Mouse (Mus musculus) embryonic facial prominence, embryonic 14.5 days (tissue): ENCODE data around the gene Hba-x. TPM values are rescaled to one million over a fixed set of nuclear protein-coding genes. Genes with fewer than 3 reads are reported as not detected.
A peak's percentile ranks its signal among the peaks of the same experiment; 100 is the strongest.

Experiments used
- ATAC-seq: fragments of 200-750 bp; cut with Nextera tagmentation; 2 replicates; pipeline ENCODE4 v1.8.0; 2017; ENCODE audit warnings: low read depth, moderate number of reproducible peaks, moderate TSS enrichment
- DNase-seq: peaks from one replicate; pipeline ENCODE4 v3.0.0-alpha.2; 2015; ENCODE audit warnings: low spot score
- H3K27ac ChIP-seq: fragments of 300-500 bp; sonication (generic); replicated peaks from 2 replicates; pipeline ENCODE4 v1.5.1; 2014; ENCODE audit warnings: low read depth, mild to moderate bottlenecking, low read length, moderate library complexity
- H3K27me3 ChIP-seq: fragments of 300-500 bp; sonication (generic); replicated peaks from 2 replicates; pipeline ENCODE4 v1.6.1; 2014; ENCODE audit warnings: low read length; ENCODE audit not compliant: control insufficient read depth, insufficient read depth
- H3K36me3 ChIP-seq: fragments of 300-500 bp; sonication (generic); 2 replicates; pipeline ENCODE4 v1.6.1; 2014; ENCODE audit warnings: low read length, mixed read lengths; ENCODE audit not compliant: control insufficient read depth, insufficient read depth
- H3K4me1 ChIP-seq: fragments of 300-500 bp; sonication (generic); 2 replicates; pipeline ENCODE4 v1.6.1; 2014; ENCODE audit warnings: antibody characterized with exemption, low read length; ENCODE audit not compliant: control insufficient read depth, insufficient read depth
- H3K4me2 ChIP-seq: fragments of 300-500 bp; sonication (generic); 2 replicates; pipeline ENCODE4 v1.6.1; 2014; ENCODE audit warnings: low read depth, mild to moderate bottlenecking, low read length, moderate library complexity, mixed read lengths
- H3K4me3 ChIP-seq: fragments of 300-500 bp; sonication (generic); 2 replicates; pipeline ENCODE4 v1.5.1; 2014; ENCODE audit warnings: low read depth, mild to moderate bottlenecking, low read length
- H3K9ac ChIP-seq: fragments of 300-500 bp; sonication (generic); 2 replicates; pipeline ENCODE4 v1.6.1; 2014; ENCODE audit warnings: low read depth, mild to moderate bottlenecking, low read length, moderate library complexity, mixed read lengths
- H3K9me3 ChIP-seq: fragments of 300-500 bp; sonication (generic); 2 replicates; pipeline ENCODE4 v1.6.1; 2016; ENCODE audit warnings: low read length; ENCODE audit not compliant: control insufficient read depth
- WGBS: fragments of 180-500 bp; shearing (Covaris S2); extraction: QIAGEN DNeasy Blood & Tissue Kit; methylation state at CpG from one replicate; pipeline ENCODE4 v1.1.7; 2014; 5-methylcytosine and 5-hydroxymethylcytosine counted together
- polyA plus RNA-seq: library from polyadenylated mRNA; unstranded; fragments of >200 nt; fragmentation: Nextera tagmentation; extraction: Ambion mirVana; gene quantifications from 2 replicates; pipeline ENCODE4 v1.2.1, GENCODE M21; 2014

Hba-x gene
- polyA plus RNA-seq, 1 experiment from 2014 or later = 79.8 TPM

DNA sequence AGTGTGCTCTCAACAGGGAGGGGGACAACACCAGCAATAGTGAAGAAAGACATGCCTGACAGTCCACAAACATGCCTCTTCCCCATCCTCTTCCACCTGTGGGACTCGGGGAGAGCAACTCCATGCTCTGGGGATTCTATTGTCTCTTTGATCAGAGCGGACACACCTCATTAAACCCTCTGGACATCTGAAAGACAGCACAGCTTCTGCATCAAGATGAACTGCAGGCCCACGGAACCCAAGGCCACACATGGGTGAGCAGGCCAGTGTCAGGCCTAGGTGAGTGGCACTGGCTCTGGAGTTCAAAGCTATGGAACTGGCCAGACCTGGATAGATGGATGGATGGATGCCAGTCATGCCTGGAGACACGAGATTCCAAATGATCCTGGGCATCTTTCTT, 33.2 kb downstream of the Hba-x start:
- no peak overlapping the region for H3K4me3 ChIP-seq
- no peaks in the 10 kb centered on the region for H3K27me3 ChIP-seq
- H3K4me2 ChIP-seq = no peak overlapping the region
- 56% methylated on average over 4 of the region's 4 CpGs for WGBS
- ATAC-seq (no peak), DNase-seq (no peak)
- H3K9ac ChIP-seq = no peak overlapping the region
- no peaks in the 10 kb centered on the region for H3K36me3 ChIP-seq
- no peaks in the 10 kb centered on the region for H3K4me1 ChIP-seq
- no peak overlapping the region for H3K27ac ChIP-seq
- no peaks in the 10 kb centered on the region for H3K9me3 ChIP-seq

DNA sequence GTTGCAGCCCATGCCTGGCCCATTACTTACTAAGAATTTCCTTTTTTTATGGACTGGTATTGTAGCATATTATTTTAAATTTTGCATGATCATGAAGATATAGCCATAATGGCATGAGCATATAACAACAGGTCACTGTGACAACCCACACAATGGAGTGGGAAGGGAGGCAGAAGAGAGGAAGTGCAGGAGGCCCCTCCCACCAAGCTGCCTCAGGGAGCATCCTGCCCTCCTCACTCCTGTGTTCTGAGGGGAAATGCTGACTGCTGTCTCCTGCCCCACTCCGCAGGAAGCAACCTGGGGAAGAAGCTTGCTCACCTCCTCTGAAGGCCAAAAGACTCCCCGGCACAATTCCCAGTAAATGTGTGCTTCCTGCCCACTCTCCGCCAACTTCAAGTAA, 33.7 kb downstream of the Hba-x start:
- WGBS = 50% methylated on average over 3 of the region's 3 CpGs
- H3K4me3 ChIP-seq = no peak overlapping the region
- H3K4me2 ChIP-seq = no peak overlapping the region
- no peaks in the 10 kb centered on the region for H3K4me1 ChIP-seq
- no peak for ATAC-seq
- H3K36me3 ChIP-seq = no peaks in the 10 kb centered on the region
- no peak overlapping the region for H3K9ac ChIP-seq
- DNase-seq = no peak
- H3K27me3 ChIP-seq = no peaks in the 10 kb centered on the region
- no peaks in the 10 kb centered on the region for H3K9me3 ChIP-seq
- H3K27ac ChIP-seq = no peak overlapping the region

- ATAC-seq (no peak), DNase-seq (no peak)
- no peak overlapping the region for H3K9ac ChIP-seq
- H3K4me1 ChIP-seq = no peaks in the 10 kb centered on the region
- H3K27ac ChIP-seq = no peak overlapping the region
- H3K27me3 ChIP-seq = no peaks in the 10 kb centered on the region
- 79% methylated on average over 3 of the region's 3 CpGs for WGBS
- H3K4me2 ChIP-seq = no peak overlapping the region
- no peak overlapping the region for H3K4me3 ChIP-seq
- no peaks in the 10 kb centered on the region for H3K36me3 ChIP-seq
- H3K9me3 ChIP-seq = no peaks in the 10 kb centered on the region
These were observed 39.8 kb downstream of the Hba-x start for GRCm38 (mm10) chr11:32316009-32316408.

- H3K27ac ChIP-seq = no peak overlapping the region
- H3K4me1 ChIP-seq = no peaks in the 10 kb centered on the region
- no peak overlapping the region for H3K9ac ChIP-seq
- 62% methylated on average over 11 of the region's 11 CpGs for WGBS
- ATAC-seq (peak; percentile 15; the same call in 1 of the 2 replicates), DNase-seq (no peak)
- no peaks in the 10 kb centered on the region for H3K9me3 ChIP-seq
- H3K4me3 ChIP-seq = no peak overlapping the region
- no peaks in the 10 kb centered on the region for H3K36me3 ChIP-seq
- H3K4me2 ChIP-seq = no peak overlapping the region
- H3K27me3 ChIP-seq = 0 out of 2 replicates have a peak, but pooled peaks cover 3% of the 10 kb centered on the region
These were observed 44.5 kb downstream of the Hba-x start for GRCm38 (mm10) chr11:32320507-32321195.

- no peaks in the 10 kb centered on the region for H3K36me3 ChIP-seq
- 35% methylated on average over 8 of the region's 8 CpGs for WGBS
- H3K4me2 ChIP-seq = no peak overlapping the region
- H3K27me3 ChIP-seq = 0 out of 2 replicates have a peak, but pooled peaks cover 3% of the 10 kb centered on the region
- no peak overlapping the region for H3K9ac ChIP-seq
- H3K27ac ChIP-seq = no peak overlapping the region
- ATAC-seq (no peak), DNase-seq (peak; percentile 74)
- H3K9me3 ChIP-seq = no peaks in the 10 kb centered on the region
- no peaks in the 10 kb centered on the region for H3K4me1 ChIP-seq
- H3K4me3 ChIP-seq = no peak overlapping the region
These were observed 45.0 kb downstream of the Hba-x start for GRCm38 (mm10) chr11:32321196-32321565.

DNA sequence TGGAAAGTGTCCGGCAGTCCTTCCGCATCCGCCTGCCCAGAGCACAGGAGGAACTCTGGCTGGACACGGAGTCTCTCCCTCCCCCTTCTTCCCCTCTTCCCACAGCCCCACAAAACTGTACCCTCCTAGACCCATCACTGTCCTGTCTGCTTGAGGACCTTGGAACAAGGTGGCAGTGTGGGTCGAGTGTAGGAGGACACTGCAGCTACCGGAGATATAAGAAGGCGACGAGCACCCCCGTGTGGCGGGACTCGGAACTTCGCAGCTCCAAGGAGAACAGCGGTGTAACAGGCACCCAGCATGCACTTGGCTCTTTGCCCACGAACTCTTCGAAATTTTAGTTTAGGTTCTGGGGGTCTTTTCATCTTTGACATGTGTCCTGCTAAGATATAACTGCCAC, 48.4 kb downstream of the Hba-x start:
- H3K9ac ChIP-seq = peak overlapping the region; percentile 45; the same call in 1 of the 2 replicates
- peak overlapping the region; percentile 20 for H3K4me3 ChIP-seq

More for the DNA sequence above, 48.4 kb downstream of the Hba-x start:
- no peaks in the 10 kb centered on the region for H3K36me3 ChIP-seq
- 14% methylated on average over 15 of the region's 15 CpGs for WGBS
- ATAC-seq = peak; percentile 80
- H3K27ac ChIP-seq = no peak overlapping the region
- peak; percentile 89 for DNase-seq
- 0 out of 2 replicates have a peak, but pooled peaks cover 3% of the 10 kb centered on the region for H3K27me3 ChIP-seq
- H3K4me1 ChIP-seq = no peaks in the 10 kb centered on the region
- no peaks in the 10 kb centered on the region for H3K9me3 ChIP-seq
- peak overlapping the region; percentile 54 for H3K4me2 ChIP-seq

Other genes with a start within 250 kb of the Hba-x start
- 0.14 and 0.22 TPM in 2 replicates for gene Il9r, start 76.1 kb upstream of the Hba-x start, polyA plus RNA-seq
- gene Snrnp25, start 71.0 kb upstream of the Hba-x start, polyA plus RNA-seq = 43.2 and 46.4 TPM in 2 replicates
- gene Rhbdf1, start 54.1 kb upstream of the Hba-x start, polyA plus RNA-seq = 58.4 and 60.1 TPM in 2 replicates
- 29.7 and 34.1 TPM in 2 replicates for gene Mpg, start 49.9 kb upstream of the Hba-x start, polyA plus RNA-seq
- gene Nprl3, start 8.7 kb upstream of the Hba-x start, polyA plus RNA-seq = 22.3 and 27.0 TPM in 2 replicates
- 6,016 and 7,188 TPM in 2 replicates for gene Hba-a1, start 7.1 kb downstream of the Hba-x start, polyA plus RNA-seq
- 1.2 and 1.7 TPM in 2 replicates for gene Hbq1b, start 10.6 kb downstream of the Hba-x start, polyA plus RNA-seq
- gene Hba-a2, start 20.1 kb downstream of the Hba-x start, polyA plus RNA-seq = 15,250 and 18,270 TPM in 2 replicates
- gene Hbq1a, start 23.7 kb downstream of the Hba-x start, polyA plus RNA-seq = 1.0 and 1.8 TPM in 2 replicates
- gene Sh3pxd2b, start 71.4 kb downstream of the Hba-x start, polyA plus RNA-seq = 28.7 and 31.3 TPM in 2 replicates
- 86.4 and 95.9 TPM in 2 replicates for gene Ubtd2, start 179.0 kb downstream of the Hba-x start, polyA plus RNA-seq